Mouse (Mus musculus): ENCODE results near the gene C130074G19Rik.

Gene C130074G19Rik

GRCm38 (mm10) chr1:184873910-184874309, 9.1 kb downstream of the C130074G19Rik start:
- DNase-seq (ENCODE audit: extremely low spot score) = no peak

- DNase-seq (ENCODE audit: extremely low spot score) = no peak
Measured at GRCm38 (mm10) chr1:184872069-184872819, 10.8 kb downstream of the C130074G19Rik start.

- no peak for DNase-seq (ENCODE audit: extremely low spot score)
Measured at GRCm38 (mm10) chr1:184871506-184871905, 11.5 kb downstream of the C130074G19Rik start.

- no peak for DNase-seq (ENCODE audit: extremely low spot score)
Measured at GRCm38 (mm10) chr1:184870646-184871385, 12.2 kb downstream of the C130074G19Rik start.

- DNase-seq (ENCODE audit: extremely low spot score) = no peak
Measured at GRCm38 (mm10) chr1:184869939-184870565, 13.0 kb downstream of the C130074G19Rik start.

- no peak for DNase-seq (ENCODE audit: extremely low spot score)
Measured at GRCm38 (mm10) chr1:184867640-184868120, 15.3 kb downstream of the C130074G19Rik start.

GRCm38 (mm10) chr1:184864381-184864801, 18.6 kb downstream of the C130074G19Rik start:
- no peak for DNase-seq (ENCODE audit: extremely low spot score)

- no peak for DNase-seq (ENCODE audit: extremely low spot score)
Measured at GRCm38 (mm10) chr1:184862636-184863035, 20.4 kb downstream of the C130074G19Rik start.

GRCm38 (mm10) chr1:184861551-184861950, 21.5 kb downstream of the C130074G19Rik start:
- no peak for DNase-seq (ENCODE audit: extremely low spot score)

- DNase-seq (ENCODE audit: extremely low spot score) = no peak
Measured at GRCm38 (mm10) chr1:184860276-184860675, 22.7 kb downstream of the C130074G19Rik start.

GRCm38 (mm10) chr1:184858253-184858652, 24.8 kb downstream of the C130074G19Rik start:
- DNase-seq (ENCODE audit: extremely low spot score) = no peak

GRCm38 (mm10) chr1:184857216-184857615, 25.8 kb downstream of the C130074G19Rik start:
- no peak for DNase-seq (ENCODE audit: extremely low spot score)

- DNase-seq (ENCODE audit: extremely low spot score) = no peak
Measured at GRCm38 (mm10) chr1:184853922-184854321, 29.1 kb downstream of the C130074G19Rik start.

GRCm38 (mm10) chr1:184853339-184853738, 29.7 kb downstream of the C130074G19Rik start:
- peak; percentile 54 for DNase-seq (ENCODE audit: extremely low spot score)

- peak; percentile 79 for DNase-seq (ENCODE audit: extremely low spot score)
Measured at GRCm38 (mm10) chr1:184851741-184852618, 31.0 kb downstream of the C130074G19Rik start.

GRCm38 (mm10) chr1:184851166-184851565, 31.9 kb downstream of the C130074G19Rik start:
- DNase-seq (ENCODE audit: extremely low spot score) = no peak

- no peak for DNase-seq (ENCODE audit: extremely low spot score)
Measured at GRCm38 (mm10) chr1:184846973-184847372, 36.0 kb downstream of the C130074G19Rik start.

GRCm38 (mm10) chr1:184846092-184846750, 36.8 kb downstream of the C130074G19Rik start, which contains the start of gene Marc2:
Marc2 (minus strand) TSS chr1:184846451.
- no peak for DNase-seq (ENCODE audit: extremely low spot score)

- DNase-seq (ENCODE audit: extremely low spot score) = peak; percentile 84
Measured at GRCm38 (mm10) chr1:184845111-184846071, 37.6 kb downstream of the C130074G19Rik start.
